Comparison of ENCODE assay signal across 8 mouse cellular contexts in genomic region chr11:120101036-120101435, GRCm38 (mm10). TPM values are rescaled to one million over a fixed set of nuclear protein-coding genes. Genes with fewer than 3 reads are reported as not detected.
DNase-seq lines count a peak whose midpoint lies in the region; ATAC-seq lines count a peak whose summit lies in the region.
"Had no signal": no experiment of that assay in that cellular context is flagged by ENCODE, and none has a peak within 500 bp of the region (broad histone marks: within the 10 kb centered on the region; RNA-seq: fewer than 3 reads in every experiment).

No protein-coding gene starts in this region.

- peaks cover 43% of the 10 kb centered on the region for H3K4me1 ChIP-seq in heart, embryonic 13.5 days

- H3K9ac ChIP-seq in heart, embryonic 13.5 days: peak overlapping the region; percentile 61; the same call in 1 of the 2 replicates
- H3K9ac ChIP-seq: limb, embryonic 15.5 days had no signal

- no peaks in the 10 kb centered on the region for H3K27me3 ChIP-seq in heart, embryonic 13.5 days (replicated peaks)
- H3K27me3 ChIP-seq: limb, embryonic 15.5 days had no signal

- peaks cover 44% of the 10 kb centered on the region for H3K36me3 ChIP-seq in heart, embryonic 13.5 days

- H3K9me3 ChIP-seq in heart, embryonic 13.5 days: no peaks in the 10 kb centered on the region
- H3K9me3 ChIP-seq: limb, embryonic 15.5 days had no signal

- H3K27ac ChIP-seq in heart, embryonic 13.5 days (replicated peaks): peak overlapping the region; percentile 67
- H3K27ac ChIP-seq: limb, embryonic 15.5 days had no signal

- peak; percentile 56 to 70 for DNase-seq in CD8-positive naive resting alpha-beta T cell, adult 2 months (ENCODE audit: low read depth in 2 of 2, low spot score in 2 of 2)
- peak; percentile 86 for DNase-seq in WW6 (ENCODE audit: low read depth, low spot score)
- DNase-seq in embryo, embryonic 10 days (ENCODE audit: low spot score): peak; percentile 85
- DNase-seq in layer of hippocampus, adult 9-11 months: peak; percentile 62
- DNase-seq in lung, postnatal 36 days: peak; percentile 79
- peak; percentile 77 to 80 for DNase-seq in right cerebral cortex, adult 2 months (ENCODE audit: low spot score in 2 of 2)

- 1% methylated on average over 3 of the region's 3 CpGs for WGBS in heart, embryonic 13.5 days

- H3K4me2 ChIP-seq in heart, embryonic 13.5 days: no peak overlapping the region
- H3K4me2 ChIP-seq: limb, embryonic 15.5 days had no signal

- H3K4me3 ChIP-seq in heart, embryonic 13.5 days: no peak overlapping the region
- H3K4me3 ChIP-seq: limb, embryonic 15.5 days had no signal

- ATAC-seq in heart, embryonic 13.5 days (ENCODE audit: extremely low read depth, insufficient number of reproducible peaks, low FRiP score, low TSS enrichment): no peak

RNA-seq across cellular contexts. Expression of gene Ndufaf8, which starts 2.3 kb away (rescaled TPM):
- polyA plus RNA-seq in heart, embryonic 13.5 days (2015; fragmentation: Nextera tagmentation; extraction: Ambion mirVana): 81.1 and 95.7 TPM in 2 replicates

RNA-seq across cellular contexts. Expression of gene Tepsin, which starts 2.5 kb away (rescaled TPM):
- polyA plus RNA-seq in heart, embryonic 13.5 days (2015; fragmentation: Nextera tagmentation; extraction: Ambion mirVana): 13.0 and 13.5 TPM in 2 replicates

RNA-seq across cellular contexts. Expression of gene Cep131, which starts 14.4 kb away (rescaled TPM):
- 13.4 and 13.8 TPM in 2 replicates for polyA plus RNA-seq in heart, embryonic 13.5 days (2015; fragmentation: Nextera tagmentation; extraction: Ambion mirVana)

RNA-seq across cellular contexts. Expression of gene Slc38a10, which starts 50.1 kb away (rescaled TPM):
- 83.7 and 88.0 TPM in 2 replicates for polyA plus RNA-seq in heart, embryonic 13.5 days (2015; fragmentation: Nextera tagmentation; extraction: Ambion mirVana)

RNA-seq across cellular contexts. Expression of gene Aatk, which starts 54.1 kb away (rescaled TPM):
- polyA plus RNA-seq in heart, embryonic 13.5 days (2015; fragmentation: Nextera tagmentation; extraction: Ambion mirVana): 0.33 and 0.55 TPM in 2 replicates
